Mouse (Mus musculus) forebrain, postnatal 0 days (tissue): ENCODE measurements around the gene Tmem198. TPM values are rescaled to one million over a fixed set of nuclear protein-coding genes. Genes with fewer than 3 reads are reported as not detected.

Experiments used
- ATAC-seq: fragments of 200-750 bp; cut with Nextera tagmentation; 2 replicates; pipeline ENCODE4 v1.8.0; 2017; ENCODE audit warnings: mild to moderate bottlenecking, moderate library complexity
- DNase-seq: peaks from one replicate; pipeline ENCODE4 v3.0.0-alpha.2; 2015
- H3K27ac ChIP-seq: fragments of 300-500 bp; sonication (generic); 2 replicates; pipeline ENCODE4 v1.5.1; 2014; ENCODE audit warnings: low read depth, mild to moderate bottlenecking, antibody characterized with exemption, low read length, moderate library complexity, mixed read lengths
- H3K27me3 ChIP-seq: fragments of 300-500 bp; sonication (generic); 2 replicates; pipeline ENCODE4 v1.6.1; 2014; ENCODE audit warnings: mild to moderate bottlenecking, low read length, mixed read lengths; ENCODE audit not compliant: insufficient read depth
- H3K36me3 ChIP-seq: fragments of 300-500 bp; sonication (generic); 2 replicates; pipeline ENCODE4 v1.6.1; 2014; ENCODE audit warnings: mild to moderate bottlenecking, moderate library complexity; ENCODE audit not compliant: insufficient read depth
- H3K4me1 ChIP-seq: fragments of 300-500 bp; sonication (generic); 2 replicates; pipeline ENCODE4 v1.6.1; 2014; ENCODE audit warnings: antibody characterized with exemption; ENCODE audit not compliant: insufficient read depth
- H3K4me2 ChIP-seq: fragments of 300-500 bp; sonication (generic); 2 replicates; pipeline ENCODE4 v1.6.1; 2014; ENCODE audit warnings: low read depth, mild to moderate bottlenecking, moderate library complexity
- H3K4me3 ChIP-seq: fragments of 300-500 bp; sonication (generic); 2 replicates; pipeline ENCODE4 v1.5.1; 2014; ENCODE audit warnings: low read depth, low read length, mixed read lengths
- H3K9ac ChIP-seq: fragments of 300-500 bp; sonication (generic); 2 replicates; pipeline ENCODE4 v1.6.1; 2014; ENCODE audit warnings: mild to moderate bottlenecking
- H3K9me3 ChIP-seq: fragments of 300-500 bp; sonication (generic); 2 replicates; pipeline ENCODE4 v1.6.1; 2016; ENCODE audit warnings: low read length
- CTCF ChIP-seq: sonication (generic); IDR thresholded peaks from 2 replicates; pipeline ENCODE4 v1.5.1; 2016; ENCODE audit warnings: antibody characterized with exemption, control low read depth, low read depth
- WGBS: fragments of 180-500 bp; shearing (Covaris S2); extraction: QIAGEN DNeasy Blood & Tissue Kit; methylation state at CpG from one replicate; pipeline ENCODE4 v1.1.7; 2014; 5-methylcytosine and 5-hydroxymethylcytosine counted together
- polyA plus RNA-seq: library from polyadenylated mRNA; unstranded; fragments of >200 nt; fragmentation: Nextera tagmentation; extraction: Ambion mirVana; gene quantifications from 2 replicates; pipeline ENCODE4 v1.2.1, GENCODE M21; 2015
- total RNA-seq: library from RNA; depleted of rRNA; stranded (reverse); fragments of >200 nt; gene quantifications from 2 replicates; pipeline ENCODE4 v1.2.3, GENCODE M21; 2014; rRNA removed

Tmem198 gene
- total RNA-seq (54.8 and 58.0 TPM in 2 replicates), polyA plus RNA-seq (61.2 and 70.8 TPM in 2 replicates)

DNA sequence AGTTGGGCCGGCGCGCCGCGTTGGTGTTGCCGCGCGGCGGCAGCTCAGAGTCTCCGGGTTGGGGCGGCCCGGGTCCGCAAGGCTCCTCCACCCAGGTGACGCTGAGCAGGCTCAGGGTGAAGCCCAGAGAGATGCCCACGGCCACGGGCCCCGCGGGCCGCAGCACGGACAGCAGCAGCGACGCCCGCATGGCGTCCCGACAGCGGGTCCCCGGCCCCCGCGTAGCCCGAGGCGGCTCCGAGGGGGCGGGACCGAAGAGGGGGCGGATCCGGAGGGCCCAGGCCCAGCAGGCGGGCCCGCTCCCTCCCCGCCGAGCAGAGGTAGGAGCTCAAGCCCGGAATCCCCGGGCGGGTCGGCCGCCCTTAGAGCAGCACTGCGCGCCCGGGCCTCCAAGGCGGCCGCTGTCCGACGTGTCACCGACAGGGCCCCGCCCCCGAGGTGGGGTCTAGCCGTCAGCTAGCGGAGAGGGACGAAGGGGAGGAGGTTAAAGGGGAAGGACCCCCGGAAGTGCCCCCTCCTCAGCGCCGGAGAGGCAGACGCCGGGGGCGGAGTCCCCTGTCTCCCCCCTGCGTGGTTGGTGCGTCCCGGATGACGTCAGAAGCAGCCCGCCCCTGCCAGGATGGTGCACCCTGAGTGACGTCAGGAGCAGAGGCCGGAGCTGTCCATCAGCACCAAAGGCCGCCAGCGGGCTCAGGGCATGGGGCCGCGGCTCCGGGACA is at the start of gene Tmem198, which contains the start of gene Chpf:
Gene Tmem198, plus strand, starts transcription at position 617 of the 719 bp plus-strand sequence.
Gene Chpf, minus strand, starts transcription at position 392 of the 719 bp plus-strand sequence.
- peak within 1 kb of the TSS; percentile 82 for H3K4me2 ChIP-seq
- H3K9me3 ChIP-seq: no peaks in the 10 kb centered on the region
- WGBS: under 1% methylated on average over 67 of the region's 76 CpGs
- H3K9ac ChIP-seq: peak within 1 kb of the TSS; percentile 90
- H3K4me3 ChIP-seq: peak within 1 kb of the TSS; percentile 85
- DNase-seq (peak; percentile 98), ATAC-seq (peak; percentile 94)
- peaks cover 26% of the 10 kb centered on the region for H3K4me1 ChIP-seq
- H3K36me3 ChIP-seq: peaks cover 48% of the 10 kb centered on the region
- H3K27ac ChIP-seq: peak within 1 kb of the TSS; percentile 83
- TF ChIP-seq CTCF: no peak
- H3K27me3 ChIP-seq: no peaks in the 10 kb centered on the region

DNA sequence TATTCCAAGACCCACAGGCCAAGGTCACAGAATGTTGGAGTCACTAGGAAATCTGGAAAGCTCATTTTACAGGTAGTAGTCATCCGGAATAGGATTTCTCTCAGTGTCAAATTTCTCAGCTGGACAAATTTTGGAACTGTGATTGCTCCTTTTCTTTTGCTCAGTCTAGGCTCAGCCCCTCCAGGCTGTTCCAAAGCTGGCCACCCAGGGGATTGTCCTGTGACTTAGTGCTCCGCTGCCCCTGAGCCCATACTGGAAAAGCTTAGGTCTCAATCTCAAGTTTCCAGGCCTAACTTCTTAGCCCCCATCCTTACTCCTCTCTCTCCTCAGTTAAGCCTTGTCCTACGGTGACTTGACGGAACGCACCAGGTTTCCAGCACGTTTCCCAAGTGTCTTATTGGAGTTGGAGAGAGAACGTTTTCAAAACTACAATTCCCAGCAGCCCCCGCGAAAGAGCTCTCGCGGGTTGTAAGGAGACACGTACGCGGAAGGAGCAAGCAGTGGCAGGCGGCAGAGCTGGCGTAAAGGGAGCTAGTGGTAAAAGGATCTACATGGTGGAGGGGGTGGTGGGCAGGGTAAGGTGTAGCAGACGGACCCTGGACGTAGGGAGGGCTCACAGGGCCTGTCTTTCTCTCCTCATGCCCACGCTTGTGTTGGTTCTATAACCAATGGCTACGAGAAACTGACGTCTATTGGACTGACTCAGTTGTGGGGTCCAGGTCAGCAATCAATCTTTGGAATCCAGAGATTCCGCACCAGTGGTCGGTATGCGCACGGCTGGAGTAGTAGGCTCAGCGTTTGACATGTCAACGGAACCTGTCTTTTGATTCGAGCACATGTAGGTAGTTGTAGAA is 43.6 kb upstream of the Tmem198 start, which contains the start of gene Gmppa:
Gene Gmppa, plus strand, starts transcription at position 456 of the 854 bp plus-strand sequence.
- WGBS: 6% methylated on average over 28 of the region's 28 CpGs
- H3K27me3 ChIP-seq: no peaks in the 10 kb centered on the region
- H3K4me2 ChIP-seq: peak within 1 kb of the TSS; percentile 64
- peak within 1 kb of the TSS; percentile 69 for H3K27ac ChIP-seq
- peak within 1 kb of the TSS; percentile 56 for H3K4me3 ChIP-seq
- H3K9ac ChIP-seq: peak within 1 kb of the TSS; percentile 70
- no peak for TF ChIP-seq CTCF
- ATAC-seq (peak; percentile 95), DNase-seq (peak; percentile 88)
- H3K4me1 ChIP-seq: no peaks in the 10 kb centered on the region
- peaks cover 7% of the 10 kb centered on the region for H3K36me3 ChIP-seq
- H3K9me3 ChIP-seq: no peaks in the 10 kb centered on the region

DNA sequence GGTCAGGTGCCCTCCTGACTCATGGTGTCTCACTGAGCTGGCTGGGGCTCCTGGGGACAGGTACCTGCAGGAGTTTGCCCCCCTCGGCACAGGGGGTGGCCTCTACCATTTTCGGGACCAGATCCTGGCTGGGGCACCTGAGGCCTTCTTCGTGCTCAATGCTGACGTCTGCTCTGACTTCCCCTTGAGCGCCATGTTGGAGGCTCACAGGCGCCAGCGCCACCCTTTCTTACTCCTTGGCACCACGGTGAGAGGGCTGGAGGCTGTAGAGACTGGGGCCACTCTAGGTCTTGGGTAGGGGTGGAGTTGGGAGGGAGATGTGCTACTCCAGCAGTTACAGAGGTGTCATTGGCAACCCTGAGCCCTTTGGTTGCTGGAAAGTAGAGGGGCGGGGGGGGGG is 40.5 kb upstream of the Tmem198 start:
- 78% methylated on average over 9 of the region's 9 CpGs for WGBS

DNA sequence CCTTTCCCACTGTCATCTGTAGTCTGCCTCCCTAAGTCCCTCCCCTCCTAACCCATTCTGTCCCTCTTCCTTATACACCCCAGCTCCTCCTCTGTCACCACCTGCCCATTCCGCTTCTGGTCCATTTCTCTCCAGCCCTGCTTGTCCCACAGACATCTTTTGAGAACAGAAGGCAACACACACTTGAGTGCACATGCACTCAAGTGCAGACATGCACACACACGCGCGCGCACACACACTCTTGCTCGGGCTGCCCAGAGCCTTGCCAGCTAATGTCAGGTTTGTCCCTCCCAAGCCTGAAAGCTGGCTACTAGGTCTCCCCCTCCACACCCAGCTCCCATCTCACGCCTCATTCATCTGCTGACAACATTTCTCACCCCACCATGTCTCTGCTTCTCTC is 38.7 kb upstream of the Tmem198 start:
- no peak overlapping the region for H3K9ac ChIP-seq
- no peak overlapping the region for H3K27ac ChIP-seq
- H3K4me3 ChIP-seq: no peak overlapping the region
- H3K4me1 ChIP-seq: peaks cover 14% of the 10 kb centered on the region; the same call in 1 of the 2 replicates
- ATAC-seq: no peak
- WGBS: 88% methylated on average over 7 of the region's 7 CpGs
- H3K36me3 ChIP-seq: peaks cover 7% of the 10 kb centered on the region
- H3K27me3 ChIP-seq: no peaks in the 10 kb centered on the region
- H3K9me3 ChIP-seq: no peaks in the 10 kb centered on the region
- TF ChIP-seq CTCF: no peak
- no peak for DNase-seq
- H3K4me2 ChIP-seq: no peak overlapping the region

More for the DNA sequence above, 40.5 kb upstream of the Tmem198 start:
- H3K4me3 ChIP-seq: no peak overlapping the region
- ATAC-seq (no peak), DNase-seq (no peak)
- no peak overlapping the region for H3K4me2 ChIP-seq
- no peaks in the 10 kb centered on the region for H3K27me3 ChIP-seq
- no peak overlapping the region for H3K27ac ChIP-seq
- peaks cover 7% of the 10 kb centered on the region for H3K36me3 ChIP-seq
- no peak overlapping the region for H3K9ac ChIP-seq
- no peak for TF ChIP-seq CTCF
- no peaks in the 10 kb centered on the region; the same call in 1 of the 2 replicates for H3K4me1 ChIP-seq
- H3K9me3 ChIP-seq: no peaks in the 10 kb centered on the region

DNA sequence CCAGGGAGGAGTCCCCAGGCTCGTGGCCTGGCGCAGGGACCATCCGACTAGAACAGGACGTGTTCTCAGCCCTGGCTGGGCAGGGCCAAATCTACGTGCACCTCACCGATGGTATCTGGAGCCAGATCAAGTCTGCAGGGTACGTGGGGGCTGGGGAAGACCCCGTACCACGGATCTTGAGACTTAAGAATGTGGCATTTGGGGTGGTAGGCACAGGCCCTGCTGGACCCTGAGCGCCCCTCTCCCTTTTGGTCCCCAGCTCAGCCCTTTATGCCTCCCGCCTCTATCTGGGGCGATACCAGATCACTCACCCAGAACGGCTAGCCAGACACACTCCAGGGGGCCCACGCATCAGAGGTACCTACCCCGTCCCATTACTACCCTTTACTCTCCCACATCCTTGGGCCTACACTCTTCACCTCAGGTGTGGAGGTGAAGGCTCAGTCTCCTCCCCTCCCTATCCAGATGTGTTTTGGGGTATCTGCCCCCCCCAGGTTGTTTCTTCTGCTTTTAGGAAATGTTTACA is 37.8 kb upstream of the Tmem198 start:
- no peak for TF ChIP-seq CTCF
- H3K27ac ChIP-seq: no peak overlapping the region
- H3K4me1 ChIP-seq: peaks cover 14% of the 10 kb centered on the region; the same call in 1 of the 2 replicates
- no peak overlapping the region for H3K9ac ChIP-seq
- peaks cover 7% of the 10 kb centered on the region for H3K36me3 ChIP-seq
- no peak for DNase-seq
- ATAC-seq: no peak
- no peak overlapping the region for H3K4me3 ChIP-seq
- WGBS: 82% methylated on average over 15 of the region's 15 CpGs
- no peaks in the 10 kb centered on the region for H3K9me3 ChIP-seq
- H3K4me2 ChIP-seq: no peak overlapping the region
- peaks cover 6% of the 10 kb centered on the region; the same call in 1 of the 2 replicates for H3K27me3 ChIP-seq

DNA sequence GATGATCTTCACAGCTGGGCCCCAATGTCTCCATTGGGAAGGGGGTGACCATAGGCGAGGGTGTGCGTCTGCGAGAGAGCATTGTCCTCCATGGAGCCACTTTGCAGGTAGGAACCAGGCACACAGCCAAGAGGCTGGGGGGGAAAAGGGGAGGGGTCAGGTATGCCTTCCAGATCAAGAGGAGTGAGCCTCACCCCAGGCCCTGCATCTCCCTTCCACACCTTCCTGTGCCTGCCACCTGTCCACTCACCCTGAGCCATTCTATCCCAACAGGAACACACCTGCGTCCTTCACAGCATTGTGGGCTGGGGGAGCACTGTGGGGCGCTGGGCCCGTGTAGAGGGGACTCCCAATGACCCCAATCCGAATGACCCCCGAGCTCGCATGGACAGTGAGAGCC is 37.2 kb upstream of the Tmem198 start:
- Histone ChIP-seq H3K9me3 (no peaks in the 10 kb centered on the region), H3K4me3 (no peak overlapping the region), H3K27ac (no peak overlapping the region), H3K4me1 (peaks cover 14% of the 10 kb centered on the region), H3K4me2 (no peak overlapping the region), H3K27me3 (peaks cover 12% of the 10 kb centered on the region; the same call in 1 of the 2 replicates), H3K36me3 (peaks cover 7% of the 10 kb centered on the region), H3K9ac (no peak overlapping the region)
- no peak for ATAC-seq
- 82% methylated on average over 9 of the region's 9 CpGs for WGBS
- TF ChIP-seq CTCF: no peak
- no peak for DNase-seq
